Mouse (Mus musculus) CH12.LX (cell line): ENCODE results near the gene Sult1c2. TPM values are rescaled to one million over a fixed set of nuclear protein-coding genes. Genes with fewer than 3 reads are reported as not detected.

Source experiments
- DNase-seq: peaks from one replicate; pipeline ENCODE4 v3.0.0-alpha.2; 2013; ENCODE audit errors: extremely low read depth
- H3K27ac ChIP-seq: 2 replicates; pipeline ENCODE4 v1.5.1; 2012; ENCODE audit warnings: low read depth, mild to moderate bottlenecking, control low read depth, moderate library complexity; ENCODE audit not compliant: insufficient read depth
- H3K27me3 ChIP-seq: replicated peaks from 2 replicates; pipeline ENCODE3; 2012; ENCODE audit warnings: inconsistent platforms
- H3K36me3 ChIP-seq, 2 experiments: replicated peaks in 1 of 2; 2 replicates each; pipeline versions ENCODE3 to v1.6.1; 2012; ENCODE audit warnings: inconsistent platforms in 1 of 2, low read length in 1 of 2, mild to moderate bottlenecking in 1 of 2, mixed read lengths in 1 of 2, moderate library complexity in 1 of 2; ENCODE audit not compliant: control insufficient read depth in 1 of 2, insufficient read depth in 1 of 2
- H3K4me1 ChIP-seq, 2 experiments: 2 replicates each; pipeline ENCODE4 v1.6.1; 2012; ENCODE audit warnings: inconsistent platforms in 1 of 2, moderate library complexity in 1 of 2; ENCODE audit not compliant: insufficient read depth in 2 of 2, control insufficient read depth in 1 of 2
- H3K4me2 ChIP-seq: 2 replicates; pipeline ENCODE4 v1.6.1; 2012; ENCODE audit warnings: low read depth, mild to moderate bottlenecking, control low read depth; ENCODE audit not compliant: poor library complexity, insufficient read depth, severe bottlenecking
- H3K4me3 ChIP-seq, 3 experiments: fragments of 150-350 bp in 1 of 3; sonication (generic) in 1 of 3; replicated peaks in 1 of 3; 2 replicates each; pipeline versions ENCODE3 to v1.5.1; 2011 to 2012; ENCODE audit warnings: low read depth in 2 of 3, low read length in 2 of 3, mild to moderate bottlenecking in 2 of 3, moderate library complexity in 2 of 3, control low read depth in 1 of 3, improper control_type of control experiment in 1 of 3, inconsistent platforms in 1 of 3, mixed read lengths in 1 of 3; ENCODE audit not compliant: poor library complexity in 1 of 3
- H3K79me2 ChIP-seq: replicated peaks from 2 replicates; pipeline ENCODE4 v1.6.1; 2012; ENCODE audit warnings: mild to moderate bottlenecking, moderate library complexity; ENCODE audit not compliant: control insufficient read depth, poor library complexity, insufficient read depth, severe bottlenecking; ENCODE audit errors: extremely low read depth
- H3K9ac ChIP-seq: 2 replicates; pipeline ENCODE4 v1.6.1; 2012; ENCODE audit warnings: low read depth, mild to moderate bottlenecking, control low read depth, moderate library complexity; ENCODE audit not compliant: insufficient read depth
- H3K9me3 ChIP-seq: replicated peaks from 2 replicates; pipeline ENCODE3; 2012; ENCODE audit warnings: low read length, inconsistent platforms, mixed read lengths
- BHLHE40 ChIP-seq: IDR thresholded peaks from 2 replicates; pipeline ENCODE4 v1.6.1; 2011; ENCODE audit warnings: mild to moderate bottlenecking, low read depth, low read length, improper control_type of control experiment
- CHD2 ChIP-seq: IDR thresholded peaks from 2 replicates; pipeline ENCODE4 v1.6.1; 2011; ENCODE audit warnings: low read length, improper control_type of control experiment
- ELF1 ChIP-seq: IDR thresholded peaks from 2 replicates; pipeline ENCODE4 v1.6.1; 2014; ENCODE audit warnings: low read depth, mild to moderate bottlenecking, inconsistent platforms, low read length, improper control_type of control experiment
- EP300 ChIP-seq: IDR thresholded peaks from 2 replicates; pipeline ENCODE4 v1.6.1; 2011; ENCODE audit warnings: low read length, improper control_type of control experiment
- HCFC1 ChIP-seq: IDR thresholded peaks from 2 replicates; pipeline ENCODE4 v1.6.1; 2012; ENCODE audit warnings: low read depth, mild to moderate bottlenecking, inconsistent platforms, low read length, improper control_type of control experiment
- JUN ChIP-seq: IDR thresholded peaks from 2 replicates; pipeline ENCODE4 v1.6.1; 2011; ENCODE audit warnings: low read depth, mild to moderate bottlenecking, low read length, improper control_type of control experiment, moderate library complexity; ENCODE audit not compliant: insufficient read depth
- JUND ChIP-seq: conservative IDR thresholded peaks from 2 replicates; pipeline ENCODE4 v1.6.1; 2011; ENCODE audit warnings: low read depth, low read length, improper control_type of control experiment
- KAT2A ChIP-seq: IDR thresholded peaks from 2 replicates; pipeline ENCODE4 v1.6.1; 2012; ENCODE audit warnings: low read length, improper control_type of control experiment, inconsistent platforms; ENCODE audit not compliant: insufficient replicate concordance
- MAX ChIP-seq: IDR thresholded peaks from 2 replicates; pipeline ENCODE4 v1.6.1; 2011; ENCODE audit warnings: low read length, improper control_type of control experiment
- MAZ ChIP-seq: IDR thresholded peaks from 2 replicates; pipeline ENCODE4 v1.6.1; 2012; ENCODE audit warnings: low read depth, mild to moderate bottlenecking, inconsistent platforms, low read length, improper control_type of control experiment, moderate library complexity
- MXI1 ChIP-seq: IDR thresholded peaks from 2 replicates; pipeline ENCODE4 v1.6.1; 2011; ENCODE audit warnings: mild to moderate bottlenecking, low read depth, low read length, improper control_type of control experiment
- MYC ChIP-seq: IDR thresholded peaks from 2 replicates; pipeline ENCODE4 v1.6.1; 2011; ENCODE audit warnings: low read depth, mild to moderate bottlenecking, improper control_type of control experiment, low read length
- NELFE ChIP-seq: IDR thresholded peaks from 2 replicates; pipeline ENCODE4 v1.6.1; 2011; ENCODE audit warnings: low read depth, low read length, improper control_type of control experiment
- NRF1 ChIP-seq: IDR thresholded peaks from 2 replicates; pipeline ENCODE4 v1.6.1; 2014; ENCODE audit warnings: low read depth, mild to moderate bottlenecking, inconsistent platforms, low read length, improper control_type of control experiment, moderate library complexity
- POLR2A ChIP-seq: IDR thresholded peaks from 2 replicates; pipeline ENCODE4 v1.6.1; 2011; ENCODE audit warnings: low read depth, mild to moderate bottlenecking, improper control_type of control experiment, low read length
- POLR2AphosphoS2 ChIP-seq: IDR thresholded peaks from 2 replicates; pipeline ENCODE4 v1.6.1; 2011; ENCODE audit warnings: low read depth, low read length, improper control_type of control experiment
- RAD21 ChIP-seq: IDR thresholded peaks from 2 replicates; pipeline ENCODE4 v1.6.1; 2011; ENCODE audit warnings: low read depth, mild to moderate bottlenecking, low read length, improper control_type of control experiment, moderate library complexity
- RCOR1 ChIP-seq: conservative IDR thresholded peaks from 2 replicates; pipeline ENCODE4 v1.6.1; 2012; ENCODE audit warnings: low read depth, mild to moderate bottlenecking, inconsistent platforms, low read length, improper control_type of control experiment
- SIN3A ChIP-seq: IDR thresholded peaks from 2 replicates; pipeline ENCODE4 v1.6.1; 2012; ENCODE audit warnings: low read length, improper control_type of control experiment, inconsistent platforms
- TBP ChIP-seq: conservative IDR thresholded peaks from 2 replicates; pipeline ENCODE4 v1.6.1; 2011; ENCODE audit warnings: low read depth, low read length, improper control_type of control experiment
- TCF12 ChIP-seq: IDR thresholded peaks from 2 replicates; pipeline ENCODE4 v1.6.1; 2014; ENCODE audit warnings: low read depth, mild to moderate bottlenecking, inconsistent platforms, low read length, improper control_type of control experiment
- ZMIZ1 ChIP-seq: IDR thresholded peaks from 2 replicates; pipeline ENCODE4 v1.6.1; 2012; ENCODE audit warnings: low read depth, mild to moderate bottlenecking, inconsistent platforms, low read length, improper control_type of control experiment
- dilution Hi-C: fragments of 300-500 bp; cut with MboI; formaldehyde crosslinking; loops from 2 replicates; pipeline ENCODE4 v1.14.3; 2020; ENCODE audit warnings: low sequenced_read_pairs; ENCODE audit not compliant: extremely low pct_unique_long_range_greater_than_20kb, extremely low pct_ligation_motif_present
- in situ Hi-C: fragments of 300-500 bp; cut with MboI; formaldehyde crosslinking; loops from 3 replicates; pipeline ENCODE4 v1.14.3; 2019; ENCODE audit warnings: low sequenced_read_pairs, low pct_ligation_motif_present, low pct_unique_long_range_greater_than_20kb, mixed read lengths
- polyA plus RNA-seq: library from polyadenylated mRNA; unstranded; fragments of >175 nt; gene quantifications from 2 replicates; pipeline ENCODE4 v1.2.1, GENCODE M21; 2012; ENCODE audit warnings: low read depth; ENCODE audit not compliant: insufficient read length
- total RNA-seq, 2 experiments: library from RNA; depleted of rRNA; stranded (reverse); fragments of 300-350 nt in 1 of 2; fragments of >200 nt in 1 of 2; gene quantifications; 2 replicates each; pipeline ENCODE4 v1.2.3; 2012 to 2014

Gene Sult1c2
- total and polyA plus RNA-seq, 3 experiments, result not detected

- no peak overlapping the region for H3K27ac ChIP-seq
- H3K4me1 ChIP-seq, result peaks cover 0 to 7% of the 10 kb centered on the region in 2 experiments; a peak in 1 of 4 replicates
- H3K9me3 ChIP-seq, result peaks cover 3% of the 10 kb centered on the region
- in situ Hi-C loops, result no loop called here
- no peaks in the 10 kb centered on the region for H3K36me3 ChIP-seq
- dilution Hi-C loops, result no loop called here
- no peaks in the 10 kb centered on the region for H3K27me3 ChIP-seq
- no peak overlapping the region for H3K4me3 ChIP-seq
- no peak overlapping the region for H3K9ac ChIP-seq
- TF ChIP-seq NELFE (no peak), MAZ (no peak), MXI1 (no peak), BHLHE40 (no peak), NRF1 (no peak), JUND (no peak), POLR2AphosphoS2 (no peak), SIN3A (no peak), CHD2 (no peak), MYC (no peak), POLR2A (no peak), ELF1 (no peak), HCFC1 (no peak), RCOR1 (no peak), MAX (no peak), TBP (no peak), RAD21 (no peak), TCF12 (no peak), EP300 (no peak)
- H3K79me2 ChIP-seq, result no peaks in the 10 kb centered on the region
- DNase-seq, result no peak
- H3K4me2 ChIP-seq, result no peak overlapping the region
These were observed 26.1 kb upstream of the Sult1c2 start for GRCm38 (mm10) chr17:53872192-53872591.

- H3K36me3 ChIP-seq, result no peaks in the 10 kb centered on the region
- no peak overlapping the region for H3K4me3 ChIP-seq
- no peaks in the 10 kb centered on the region for H3K27me3 ChIP-seq
- dilution Hi-C loops (no loop called here), in situ Hi-C loops (no loop called here)
- H3K9me3 ChIP-seq, result no peaks in the 10 kb centered on the region
- no peak overlapping the region for H3K9ac ChIP-seq
- no peak for DNase-seq
- H3K27ac ChIP-seq, result no peak overlapping the region
- no peak for TF ChIP-seq JUN
- TF ChIP-seq KAT2A, result no peak
- TF ChIP-seq ZMIZ1, result no peak
- TF ChIP-seq SIN3A, result no peak
- no peak for TF ChIP-seq TCF12
- no peak for TF ChIP-seq MXI1
- H3K79me2 ChIP-seq, result no peaks in the 10 kb centered on the region
- H3K4me2 ChIP-seq, result no peak overlapping the region
- peaks cover 0 to 7% of the 10 kb centered on the region in 2 experiments; a peak in 1 of 4 replicates for H3K4me1 ChIP-seq
These were observed 23.8 kb upstream of the Sult1c2 start for GRCm38 (mm10) chr17:53869931-53870330.
